Mouse (Mus musculus) cerebellum, adult 2 months (tissue): ENCODE measurements around the gene Csf2.

Source experiments
- CTCF ChIP-seq: fragments of 200-500 bp; IDR thresholded peaks from 2 replicates; pipeline ENCODE4 v1.5.1; 2011; ENCODE audit warnings: low read depth, mild to moderate bottlenecking, control low read depth, low read length, moderate library complexity, borderline replicate concordance; ENCODE audit not compliant: insufficient read depth
- POLR2A ChIP-seq: fragments of 200-500 bp; IDR thresholded peaks from 2 replicates; pipeline ENCODE4 v1.6.1; 2011; ENCODE audit warnings: low read length, control low read depth, borderline replicate concordance; ENCODE audit not compliant: insufficient read depth

DNA sequence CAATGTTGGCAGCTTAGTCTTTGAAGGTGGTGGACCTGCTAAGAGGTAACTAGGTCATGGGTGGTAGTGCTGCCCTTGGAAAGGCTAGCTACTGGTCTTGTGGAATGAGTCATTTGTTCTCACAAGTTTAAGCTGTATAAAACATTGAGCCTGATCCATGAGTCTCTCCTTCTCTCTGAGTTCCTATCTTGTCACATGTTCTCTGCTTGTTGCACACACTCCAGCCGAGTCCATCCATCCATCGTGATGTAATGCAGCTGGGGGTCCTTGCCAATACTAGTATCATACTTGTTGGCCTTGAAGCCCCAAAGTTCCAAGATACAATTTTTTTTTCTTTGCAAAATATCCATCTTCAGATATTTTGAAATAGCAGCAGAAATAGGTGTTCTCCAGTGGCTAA, 22.0 kb downstream of the Csf2 start:
- TF ChIP-seq CTCF (no peak), POLR2A (no peak)
